Mouse (Mus musculus) hindbrain, embryonic 15.5 days (tissue): ENCODE measurements around the gene AI597479. TPM values are rescaled to one million over a fixed set of nuclear protein-coding genes. Genes with fewer than 3 reads are reported as not detected.

Experiments
- ATAC-seq: fragments of 200-750 bp; cut with Nextera tagmentation; 2 replicates; pipeline ENCODE4 v1.8.0; 2017; ENCODE audit warnings: low read depth, moderate number of reproducible peaks, moderate TSS enrichment; ENCODE audit not compliant: low FRiP score
- H3K27ac ChIP-seq: fragments of 300-500 bp; sonication (generic); replicated peaks from 2 replicates; pipeline ENCODE4 v1.5.1; 2015; ENCODE audit warnings: mild to moderate bottlenecking, inconsistent platforms
- H3K27me3 ChIP-seq: fragments of 300-500 bp; sonication (generic); 2 replicates; pipeline ENCODE4 v1.6.1; 2015; ENCODE audit warnings: control low read depth, inconsistent platforms
- H3K36me3 ChIP-seq: fragments of 300-500 bp; sonication (generic); 2 replicates; pipeline ENCODE4 v1.6.1; 2015; ENCODE audit warnings: control low read depth, inconsistent platforms
- H3K4me1 ChIP-seq: fragments of 300-500 bp; sonication (generic); replicated peaks from 2 replicates; pipeline ENCODE4 v1.6.1; 2015; ENCODE audit warnings: control low read depth, inconsistent platforms
- H3K4me2 ChIP-seq: fragments of 300-500 bp; sonication (generic); 2 replicates; pipeline ENCODE4 v1.6.1; 2015; ENCODE audit warnings: moderate library complexity, mild to moderate bottlenecking, inconsistent platforms
- H3K4me3 ChIP-seq: fragments of 300-500 bp; sonication (generic); 2 replicates; pipeline ENCODE4 v1.5.1; 2015; ENCODE audit warnings: mild to moderate bottlenecking, inconsistent platforms
- H3K9ac ChIP-seq: fragments of 300-500 bp; sonication (generic); 2 replicates; pipeline ENCODE4 v1.6.1; 2015; ENCODE audit warnings: inconsistent platforms
- H3K9me3 ChIP-seq: fragments of 300-500 bp; sonication (generic); 2 replicates; pipeline ENCODE4 v1.6.1; 2016; ENCODE audit warnings: control low read depth, inconsistent platforms
- WGBS: fragments of 180-500 bp; shearing (Covaris S2); methylation state at CpG from one replicate; pipeline ENCODE4 v1.1.7; 2015; 5-methylcytosine and 5-hydroxymethylcytosine counted together
- polyA plus RNA-seq: library from polyadenylated mRNA; unstranded; fragments of >200 nt; fragmentation: Nextera tagmentation; extraction: Ambion mirVana; gene quantifications from 2 replicates; pipeline ENCODE4 v1.2.1, GENCODE M21; 2015

The AI597479 gene
- 41.1 and 42.5 TPM in 2 replicates for polyA plus RNA-seq

GRCm38 (mm10) chr1:43098031-43098984 lies at the start of gene AI597479, which contains the start of gene Tgfbrap1:
Gene AI597479, plus strand, starts transcription at chr1:43098710.
Gene Tgfbrap1, minus strand, starts transcription at chr1:43098637.
- H3K27me3 ChIP-seq, result no peaks in the 10 kb centered on the region
- peaks cover 18% of the 10 kb centered on the region for H3K36me3 ChIP-seq
- peak within 1 kb of the TSS; percentile 95 for H3K27ac ChIP-seq
- peak; percentile 97 for ATAC-seq
- peaks cover 33% of the 10 kb centered on the region for H3K4me1 ChIP-seq
- H3K4me3 ChIP-seq, result peak within 1 kb of the TSS; percentile 90
- 1% methylated on average over 57 of the region's 57 CpGs for WGBS
- H3K9me3 ChIP-seq, result no peaks in the 10 kb centered on the region
- peak within 1 kb of the TSS; percentile 97 for H3K9ac ChIP-seq
- H3K4me2 ChIP-seq, result peak within 1 kb of the TSS; percentile 89

GRCm38 (mm10) chr1:43051903-43052302 lies 46.6 kb upstream of the AI597479 start:
- peak; percentile 35; the same call in 1 of the 2 replicates for ATAC-seq
- no peak overlapping the region for H3K27ac ChIP-seq
- WGBS, result 87% methylated on average over 5 of the region's 5 CpGs
- no peaks in the 10 kb centered on the region for H3K27me3 ChIP-seq
- H3K4me1 ChIP-seq, result 0 out of 2 replicates have a peak, but pooled peaks cover 3% of the 10 kb centered on the region
- H3K9me3 ChIP-seq, result no peaks in the 10 kb centered on the region
- no peak overlapping the region for H3K4me2 ChIP-seq
- H3K36me3 ChIP-seq, result peaks cover 53% of the 10 kb centered on the region
- H3K9ac ChIP-seq, result no peak overlapping the region
- H3K4me3 ChIP-seq, result no peak overlapping the region

GRCm38 (mm10) chr1:43065615-43066310 lies 32.7 kb upstream of the AI597479 start:
- H3K4me1 ChIP-seq, result no peaks in the 10 kb centered on the region
- peaks cover 52% of the 10 kb centered on the region for H3K36me3 ChIP-seq
- no peak overlapping the region for H3K9ac ChIP-seq
- WGBS, result 44% methylated on average over 9 of the region's 9 CpGs
- H3K9me3 ChIP-seq, result no peaks in the 10 kb centered on the region
- ATAC-seq, result peak; percentile 94
- H3K4me3 ChIP-seq, result no peak overlapping the region
- no peak overlapping the region for H3K27ac ChIP-seq
- H3K27me3 ChIP-seq, result no peaks in the 10 kb centered on the region
- no peak overlapping the region for H3K4me2 ChIP-seq

GRCm38 (mm10) chr1:43066573-43066972 lies 31.9 kb upstream of the AI597479 start:
- 95% methylated on average over 8 of the region's 8 CpGs for WGBS
- Histone ChIP-seq H3K4me3 (no peak overlapping the region), H3K27me3 (no peaks in the 10 kb centered on the region), H3K36me3 (peaks cover 45% of the 10 kb centered on the region), H3K27ac (no peak overlapping the region), H3K4me2 (no peak overlapping the region), H3K9ac (no peak overlapping the region), H3K4me1 (no peaks in the 10 kb centered on the region), H3K9me3 (no peaks in the 10 kb centered on the region)
- ATAC-seq, result no peak

GRCm38 (mm10) chr1:43067551-43067950 lies 31.0 kb upstream of the AI597479 start:
- Histone ChIP-seq H3K9me3 (no peaks in the 10 kb centered on the region), H3K4me1 (no peaks in the 10 kb centered on the region), H3K27ac (no peak overlapping the region), H3K27me3 (no peaks in the 10 kb centered on the region), H3K4me2 (no peak overlapping the region), H3K9ac (no peak overlapping the region), H3K36me3 (peaks cover 39% of the 10 kb centered on the region), H3K4me3 (no peak overlapping the region)
- 87% methylated on average over 7 of the region's 7 CpGs for WGBS
- no peak for ATAC-seq

- H3K27me3 ChIP-seq, result no peaks in the 10 kb centered on the region
- H3K9me3 ChIP-seq, result no peaks in the 10 kb centered on the region
- no peak overlapping the region for H3K27ac ChIP-seq
- no peak overlapping the region for H3K4me3 ChIP-seq
- H3K4me2 ChIP-seq, result no peak overlapping the region
- H3K36me3 ChIP-seq, result peaks cover 47% of the 10 kb centered on the region
- H3K9ac ChIP-seq, result no peak overlapping the region
- no peak for ATAC-seq
- no peaks in the 10 kb centered on the region for H3K4me1 ChIP-seq
- WGBS, result 91% methylated on average over 5 of the region's 5 CpGs
Observed at GRCm38 (mm10) chr1:43070726-43071125, 27.8 kb upstream of the AI597479 start.

- Histone ChIP-seq H3K9me3 (no peaks in the 10 kb centered on the region), H3K36me3 (peaks cover 43% of the 10 kb centered on the region), H3K4me2 (no peak overlapping the region), H3K9ac (no peak overlapping the region), H3K4me3 (no peak overlapping the region), H3K27ac (no peak overlapping the region), H3K27me3 (no peaks in the 10 kb centered on the region), H3K4me1 (no peaks in the 10 kb centered on the region)
- no peak for ATAC-seq
- WGBS, result 91% methylated on average over 8 of the region's 8 CpGs
Observed at GRCm38 (mm10) chr1:43072028-43072427, 26.5 kb upstream of the AI597479 start.

- peaks cover 37% of the 10 kb centered on the region for H3K36me3 ChIP-seq
- 85% methylated on average over 1 of the region's 1 CpGs for WGBS
- no peaks in the 10 kb centered on the region for H3K27me3 ChIP-seq
- H3K4me1 ChIP-seq, result no peaks in the 10 kb centered on the region
- no peaks in the 10 kb centered on the region for H3K9me3 ChIP-seq
- H3K9ac ChIP-seq, result no peak overlapping the region
- H3K27ac ChIP-seq, result no peak overlapping the region
- no peak overlapping the region for H3K4me3 ChIP-seq
- ATAC-seq, result no peak
- no peak overlapping the region for H3K4me2 ChIP-seq
Observed at GRCm38 (mm10) chr1:43072561-43072960, 25.9 kb upstream of the AI597479 start.

GRCm38 (mm10) chr1:43074791-43075190 lies 23.7 kb upstream of the AI597479 start:
- no peaks in the 10 kb centered on the region for H3K9me3 ChIP-seq
- H3K27ac ChIP-seq, result no peak overlapping the region
- H3K27me3 ChIP-seq, result no peaks in the 10 kb centered on the region
- H3K4me3 ChIP-seq, result no peak overlapping the region
- H3K36me3 ChIP-seq, result peaks cover 34% of the 10 kb centered on the region
- 0 out of 2 replicates have a peak, but pooled peaks have one; percentile 43 for ATAC-seq
- no peaks in the 10 kb centered on the region for H3K4me1 ChIP-seq
- no peak overlapping the region for H3K4me2 ChIP-seq
- WGBS, result 86% methylated on average over 2 of the region's 2 CpGs
- no peak overlapping the region for H3K9ac ChIP-seq

GRCm38 (mm10) chr1:43078124-43078523 lies 20.4 kb upstream of the AI597479 start:
- H3K4me2 ChIP-seq, result no peak overlapping the region
- no peaks in the 10 kb centered on the region for H3K9me3 ChIP-seq
- WGBS, result 84% methylated on average over 2 of the region's 2 CpGs
- no peak for ATAC-seq
- no peak overlapping the region for H3K27ac ChIP-seq
- peaks cover 27% of the 10 kb centered on the region for H3K36me3 ChIP-seq
- no peaks in the 10 kb centered on the region for H3K27me3 ChIP-seq
- no peaks in the 10 kb centered on the region for H3K4me1 ChIP-seq
- H3K4me3 ChIP-seq, result no peak overlapping the region
- H3K9ac ChIP-seq, result no peak overlapping the region

- H3K4me2 ChIP-seq, result no peak overlapping the region
- H3K36me3 ChIP-seq, result 0 out of 2 replicates have a peak, but pooled peaks cover 3% of the 10 kb centered on the region
- WGBS, result 89% methylated on average over 5 of the region's 5 CpGs
- no peaks in the 10 kb centered on the region for H3K4me1 ChIP-seq
- H3K27me3 ChIP-seq, result no peaks in the 10 kb centered on the region
- no peak overlapping the region for H3K9ac ChIP-seq
- H3K4me3 ChIP-seq, result no peak overlapping the region
- no peak for ATAC-seq
- H3K27ac ChIP-seq, result no peak overlapping the region
- no peaks in the 10 kb centered on the region for H3K9me3 ChIP-seq
Observed at GRCm38 (mm10) chr1:43082946-43083345, 15.6 kb upstream of the AI597479 start.

- 68% methylated on average over 1 of the region's 1 CpGs for WGBS
- Histone ChIP-seq H3K4me1 (peaks cover 27% of the 10 kb centered on the region), H3K27me3 (no peaks in the 10 kb centered on the region), H3K9ac (no peak overlapping the region), H3K9me3 (no peaks in the 10 kb centered on the region), H3K27ac (no peak overlapping the region), H3K4me2 (no peak overlapping the region), H3K36me3 (no peaks in the 10 kb centered on the region), H3K4me3 (no peak overlapping the region)
- ATAC-seq, result no peak
Observed at GRCm38 (mm10) chr1:43090418-43090817, 8.1 kb upstream of the AI597479 start.
